Mouse (Mus musculus): Measurements from ENCODE around the gene Orc5. TPM values are rescaled to one million over a fixed set of nuclear protein-coding genes. Genes with fewer than 3 reads are reported as not detected.
"Not testable (repeated sequence)": the region's sequence is repeated elsewhere in the genome, so short reads cannot be mapped to it uniquely, and the experiment has no call there.

Orc5 gene
- polyA plus RNA-seq, 1 experiment from 2014 or later = 33.7 TPM

- no peaks in the 10 kb centered on the region for H3K9me3 ChIP-seq
- no peaks in the 10 kb centered on the region for H3K4me1 ChIP-seq
- H3K9ac ChIP-seq = no peak overlapping the region
- H3K27ac ChIP-seq = no peak overlapping the region
- WGBS = 58% methylated on average over 5 of the region's 5 CpGs
- ATAC-seq (ENCODE audit: insufficient number of reproducible peaks, low FRiP score, low TSS enrichment, low read depth) = no peak
- no peak overlapping the region for H3K4me3 ChIP-seq
- H3K36me3 ChIP-seq = peaks cover 37% of the 10 kb centered on the region
- H3K4me2 ChIP-seq = no peak overlapping the region
- H3K27me3 ChIP-seq = no peaks in the 10 kb centered on the region
These were observed 17.7 kb downstream of the Orc5 start for GRCm38 (mm10) chr5:22532571-22532970.

DNA sequence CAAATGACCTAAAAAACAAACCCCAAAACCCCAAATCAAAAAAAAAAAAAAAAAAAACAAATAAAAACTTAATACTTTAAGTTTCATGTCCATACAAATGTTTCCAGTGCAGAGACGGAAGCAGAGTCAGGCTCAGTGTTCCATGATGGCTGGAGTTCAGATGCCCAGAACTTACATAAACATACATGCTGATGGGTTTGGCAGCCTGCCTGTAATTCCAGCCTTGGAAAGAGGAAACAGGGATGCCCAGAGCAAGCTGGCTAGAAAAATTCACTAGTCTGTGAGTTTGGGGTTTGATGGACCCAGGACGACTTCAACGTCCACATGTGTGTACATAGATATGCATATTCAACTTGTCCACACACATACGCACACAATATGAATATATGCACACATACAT lies 27.6 kb downstream of the Orc5 start:
- Histone ChIP-seq H3K4me2 (no peak overlapping the region), H3K9me3 (no peaks in the 10 kb centered on the region), H3K9ac (no peak overlapping the region), H3K27me3 (no peaks in the 10 kb centered on the region), H3K27ac (no peak overlapping the region), H3K36me3 (peaks cover 14% of the 10 kb centered on the region), H3K4me3 (no peak overlapping the region), H3K4me1 (no peaks in the 10 kb centered on the region)
- 80% methylated on average over 4 of the region's 4 CpGs for WGBS
- ATAC-seq (ENCODE audit: insufficient number of reproducible peaks, low FRiP score, low TSS enrichment, low read depth) = no peak

DNA sequence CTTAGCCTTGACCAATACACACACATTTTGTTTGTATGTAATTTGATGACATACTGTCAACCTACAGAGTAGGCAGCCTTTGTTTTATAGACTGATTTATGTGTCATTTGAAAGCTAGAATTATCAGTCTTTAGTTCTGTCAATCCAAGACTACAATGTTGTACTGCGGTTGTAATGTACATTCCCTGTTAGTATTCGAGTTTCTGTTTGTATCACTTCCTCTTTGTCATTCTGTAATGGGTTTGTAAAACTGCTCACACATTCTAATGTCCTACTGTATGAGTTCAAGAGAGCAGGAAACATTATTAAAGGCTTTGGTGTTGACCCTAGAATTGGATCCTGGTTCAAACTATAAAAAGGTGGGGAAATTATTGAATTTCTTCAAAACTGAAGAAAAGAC lies 30.5 kb downstream of the Orc5 start:
- H3K4me2 ChIP-seq = no peak overlapping the region
- H3K9me3 ChIP-seq = no peaks in the 10 kb centered on the region
- H3K27ac ChIP-seq = no peak overlapping the region
- peaks cover 10% of the 10 kb centered on the region for H3K36me3 ChIP-seq
- H3K4me3 ChIP-seq = no peak overlapping the region
- H3K4me1 ChIP-seq = no peaks in the 10 kb centered on the region
- no peak overlapping the region for H3K9ac ChIP-seq
- WGBS = 92% methylated on average over 2 of the region's 2 CpGs
- no peak for ATAC-seq (ENCODE audit: insufficient number of reproducible peaks, low FRiP score, low TSS enrichment, low read depth)
- no peaks in the 10 kb centered on the region for H3K27me3 ChIP-seq

GRCm38 (mm10) chr5:22515745-22516144 lies 34.5 kb downstream of the Orc5 start:
- H3K4me1 ChIP-seq; H3K9ac ChIP-seq; H3K4me3 ChIP-seq; H3K27ac ChIP-seq; H3K4me2 ChIP-seq; H3K9me3 ChIP-seq; H3K27me3 ChIP-seq; ATAC-seq (ENCODE audit: insufficient number of reproducible peaks, low FRiP score, low TSS enrichment, low read depth): not testable (repeated sequence)
- WGBS = 68% methylated on average over 4 of the region's 4 CpGs
- peaks cover 10% of the 10 kb centered on the region; the same call in 1 of the 2 replicates for H3K36me3 ChIP-seq

GRCm38 (mm10) chr5:22514231-22514630 lies 36.0 kb downstream of the Orc5 start:
- H3K27ac ChIP-seq; H3K4me2 ChIP-seq; H3K4me1 ChIP-seq; H3K36me3 ChIP-seq; ATAC-seq (ENCODE audit: insufficient number of reproducible peaks, low FRiP score, low TSS enrichment, low read depth); H3K9me3 ChIP-seq; H3K4me3 ChIP-seq; H3K9ac ChIP-seq; H3K27me3 ChIP-seq: not testable (repeated sequence)
- no CpG with 5 or more reads among the region's 7 CpGs for WGBS

GRCm38 (mm10) chr5:22512579-22512978 lies 37.6 kb downstream of the Orc5 start:
- not testable (repeated sequence) for H3K9ac ChIP-seq; H3K27me3 ChIP-seq; H3K27ac ChIP-seq; H3K4me3 ChIP-seq; H3K36me3 ChIP-seq; H3K9me3 ChIP-seq; H3K4me1 ChIP-seq; H3K4me2 ChIP-seq; ATAC-seq (ENCODE audit: insufficient number of reproducible peaks, low FRiP score, low TSS enrichment, low read depth)
- WGBS = no CpG with 5 or more reads among the region's 5 CpGs

DNA sequence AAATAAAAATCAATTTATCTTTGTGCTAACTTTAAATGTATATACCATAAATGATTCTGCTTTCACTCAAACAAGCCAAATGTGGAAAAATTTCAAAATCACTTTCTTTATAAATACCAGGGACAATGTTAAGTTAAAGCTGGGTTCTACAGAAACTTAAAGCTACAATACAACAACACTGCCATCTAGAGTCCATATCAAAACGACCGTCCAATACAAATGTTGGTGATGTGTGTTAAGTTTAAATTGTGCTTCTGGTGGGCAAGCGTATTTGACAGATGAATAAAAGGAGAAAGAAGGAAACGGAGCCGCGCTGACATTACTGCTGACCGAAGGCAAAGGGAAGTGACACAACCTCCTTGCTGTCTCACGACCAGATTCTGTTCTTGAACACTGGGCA lies 38.4 kb downstream of the Orc5 start:
- Histone ChIP-seq H3K4me3 (no peak overlapping the region), H3K27ac (no peak overlapping the region), H3K9ac (no peak overlapping the region), H3K4me2 (no peak overlapping the region), H3K4me1 (no peaks in the 10 kb centered on the region), H3K9me3 (no peaks in the 10 kb centered on the region), H3K27me3 (no peaks in the 10 kb centered on the region), H3K36me3 (no peaks in the 10 kb centered on the region)
- ATAC-seq (ENCODE audit: insufficient number of reproducible peaks, low FRiP score, low TSS enrichment, low read depth) = no peak
- WGBS = 59% methylated on average over 8 of the region's 8 CpGs

DNA sequence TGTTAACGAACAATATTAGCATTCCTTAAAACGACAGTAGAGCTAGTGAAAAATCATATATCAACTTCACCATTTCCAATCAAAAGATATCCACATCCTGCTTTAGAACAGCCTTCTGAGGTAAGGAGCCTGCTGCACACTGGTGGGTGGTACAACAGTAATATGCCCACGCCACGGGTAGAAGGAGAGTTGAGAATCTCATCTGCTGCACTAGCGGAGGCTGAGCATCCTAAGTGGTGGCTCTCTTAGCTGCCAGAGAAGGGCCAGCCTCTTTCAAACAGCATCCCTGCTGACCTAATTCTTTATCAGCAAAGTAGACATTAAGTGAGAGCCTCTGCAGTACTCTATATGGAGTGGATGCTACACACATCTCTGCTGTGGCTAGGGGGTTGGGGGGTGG lies 41.7 kb downstream of the Orc5 start:
- 85% methylated on average over 5 of the region's 5 CpGs for WGBS
- Histone ChIP-seq H3K4me3 (no peak overlapping the region), H3K36me3 (no peaks in the 10 kb centered on the region), H3K9me3 (no peaks in the 10 kb centered on the region), H3K9ac (no peak overlapping the region), H3K27me3 (no peaks in the 10 kb centered on the region), H3K4me1 (no peaks in the 10 kb centered on the region), H3K4me2 (no peak overlapping the region), H3K27ac (no peak overlapping the region)
- ATAC-seq (ENCODE audit: insufficient number of reproducible peaks, low FRiP score, low TSS enrichment, low read depth) = no peak

- Histone ChIP-seq H3K36me3 (peaks cover 13% of the 10 kb centered on the region), H3K4me1 (no peaks in the 10 kb centered on the region), H3K9me3 (no peaks in the 10 kb centered on the region), H3K9ac (no peak overlapping the region), H3K27me3 (no peaks in the 10 kb centered on the region), H3K4me3 (no peak overlapping the region), H3K27ac (no peak overlapping the region), H3K4me2 (no peak overlapping the region)
- 84% methylated on average over 5 of the region's 5 CpGs for WGBS
- ATAC-seq (ENCODE audit: insufficient number of reproducible peaks, low FRiP score, low TSS enrichment, low read depth) = no peak
These were observed 50.8 kb downstream of the Orc5 start for GRCm38 (mm10) chr5:22499437-22499836.

GRCm38 (mm10) chr5:22491088-22491487 lies 59.1 kb downstream of the Orc5 start:
- H3K27ac ChIP-seq = no peak overlapping the region
- no peak overlapping the region for H3K9ac ChIP-seq
- H3K4me2 ChIP-seq = no peak overlapping the region
- H3K4me3 ChIP-seq = no peak overlapping the region
- no peak for ATAC-seq (ENCODE audit: insufficient number of reproducible peaks, low FRiP score, low TSS enrichment, low read depth)
- no peaks in the 10 kb centered on the region for H3K36me3 ChIP-seq
- H3K27me3 ChIP-seq = no peaks in the 10 kb centered on the region
- H3K9me3 ChIP-seq = no peaks in the 10 kb centered on the region
- H3K4me1 ChIP-seq = no peaks in the 10 kb centered on the region

DNA sequence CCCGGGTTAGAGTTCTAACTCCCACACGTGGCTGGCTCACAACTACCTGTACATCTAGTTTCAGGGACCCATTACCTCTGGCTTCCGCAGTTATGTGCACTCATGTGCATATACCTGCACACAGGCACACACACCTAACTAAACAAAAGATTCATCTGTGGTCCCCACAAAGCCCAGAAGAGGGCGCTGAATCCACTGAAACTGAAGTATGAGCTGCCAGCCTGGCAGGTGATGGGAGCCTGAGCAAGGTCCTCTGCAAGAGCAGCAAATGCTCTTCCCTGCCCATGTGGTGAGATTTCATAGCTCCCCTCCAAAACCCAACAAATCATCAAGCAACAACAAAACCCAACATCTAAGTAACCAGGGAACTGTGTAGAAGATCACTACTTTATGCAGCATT lies 61.1 kb downstream of the Orc5 start:
- Histone ChIP-seq H3K27ac (no peak overlapping the region), H3K27me3 (no peaks in the 10 kb centered on the region), H3K9me3 (no peaks in the 10 kb centered on the region), H3K9ac (no peak overlapping the region), H3K4me3 (no peak overlapping the region), H3K4me2 (no peak overlapping the region), H3K4me1 (no peaks in the 10 kb centered on the region), H3K36me3 (0 out of 2 replicates have a peak, but pooled peaks cover 6% of the 10 kb centered on the region)
- WGBS = 71% methylated on average over 4 of the region's 4 CpGs
- ATAC-seq (ENCODE audit: insufficient number of reproducible peaks, low FRiP score, low TSS enrichment, low read depth) = no peak

GRCm38 (mm10) chr5:22486601-22487206 lies 63.5 kb downstream of the Orc5 start:
- H3K4me3 ChIP-seq = no peak overlapping the region
- no peak overlapping the region for H3K27ac ChIP-seq
- no peaks in the 10 kb centered on the region for H3K9me3 ChIP-seq
- no peak overlapping the region for H3K9ac ChIP-seq
- no peaks in the 10 kb centered on the region for H3K27me3 ChIP-seq
- no peaks in the 10 kb centered on the region for H3K4me1 ChIP-seq
- 0 out of 2 replicates have a peak, but pooled peaks cover 6% of the 10 kb centered on the region for H3K36me3 ChIP-seq
- no peak for ATAC-seq (ENCODE audit: insufficient number of reproducible peaks, low FRiP score, low TSS enrichment, low read depth)
- WGBS = 42% methylated on average over 6 of the region's 6 CpGs
- H3K4me2 ChIP-seq = no peak overlapping the region

DNA sequence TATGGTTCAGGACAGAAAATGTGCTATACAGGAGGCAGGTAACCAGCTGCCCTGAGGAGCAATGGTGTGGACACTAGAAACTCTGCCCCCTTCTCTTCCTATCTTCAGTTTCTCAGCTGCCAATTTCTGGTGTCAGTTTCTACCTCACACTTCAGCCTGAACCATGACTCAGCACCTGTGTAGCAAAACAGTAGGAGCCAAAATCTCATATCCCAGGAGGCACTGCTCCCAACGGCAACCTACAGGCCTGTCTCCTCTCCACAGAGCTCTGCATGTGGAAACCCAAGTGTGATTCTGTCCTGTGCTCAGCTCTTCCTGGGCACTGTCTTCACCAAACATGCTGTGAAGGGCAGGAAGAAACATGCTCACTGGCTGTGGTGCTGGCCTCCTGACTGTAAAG lies 64.5 kb downstream of the Orc5 start:
- H3K4me1 ChIP-seq = no peaks in the 10 kb centered on the region
- H3K4me3 ChIP-seq = no peak overlapping the region
- H3K36me3 ChIP-seq = 0 out of 2 replicates have a peak, but pooled peaks cover 6% of the 10 kb centered on the region
- no peak overlapping the region for H3K4me2 ChIP-seq
- no peaks in the 10 kb centered on the region for H3K9me3 ChIP-seq
- ATAC-seq (ENCODE audit: insufficient number of reproducible peaks, low FRiP score, low TSS enrichment, low read depth) = no peak
- H3K9ac ChIP-seq = no peak overlapping the region
- 62% methylated on average over 1 of the region's 1 CpGs for WGBS
- no peaks in the 10 kb centered on the region for H3K27me3 ChIP-seq
- no peak overlapping the region for H3K27ac ChIP-seq

Measured in limb, embryonic 15.5 days (tissue).